Mouse (Mus musculus) layer of hippocampus, adult 9-11 months (tissue): Measurements from ENCODE around the gene Bcl2l12.

ENCODE experiments used
- DNase-seq: peaks from one replicate; pipeline ENCODE4 v3.0.0; 2022

Gene Bcl2l12

DNA sequence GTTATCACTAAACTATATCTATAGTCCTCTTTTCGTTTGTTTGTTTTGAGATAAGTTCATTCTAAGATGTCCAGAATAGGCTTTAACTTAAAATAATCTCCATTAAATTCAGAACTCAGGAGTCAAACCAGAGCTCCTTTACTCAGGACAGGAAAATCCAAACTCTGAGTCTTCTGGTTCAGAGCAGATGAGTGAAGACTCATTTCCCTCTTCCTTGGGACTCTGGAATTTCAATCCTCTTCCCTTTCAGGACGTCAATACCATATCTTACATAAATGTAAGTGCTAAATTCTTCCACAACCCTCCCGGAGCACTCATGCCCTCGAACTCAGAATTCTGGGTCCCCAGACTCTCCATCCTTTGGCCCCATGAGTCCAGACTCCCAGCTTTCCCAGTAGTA is 18.2 kb upstream of the Bcl2l12 start:
- no peak for DNase-seq

DNA sequence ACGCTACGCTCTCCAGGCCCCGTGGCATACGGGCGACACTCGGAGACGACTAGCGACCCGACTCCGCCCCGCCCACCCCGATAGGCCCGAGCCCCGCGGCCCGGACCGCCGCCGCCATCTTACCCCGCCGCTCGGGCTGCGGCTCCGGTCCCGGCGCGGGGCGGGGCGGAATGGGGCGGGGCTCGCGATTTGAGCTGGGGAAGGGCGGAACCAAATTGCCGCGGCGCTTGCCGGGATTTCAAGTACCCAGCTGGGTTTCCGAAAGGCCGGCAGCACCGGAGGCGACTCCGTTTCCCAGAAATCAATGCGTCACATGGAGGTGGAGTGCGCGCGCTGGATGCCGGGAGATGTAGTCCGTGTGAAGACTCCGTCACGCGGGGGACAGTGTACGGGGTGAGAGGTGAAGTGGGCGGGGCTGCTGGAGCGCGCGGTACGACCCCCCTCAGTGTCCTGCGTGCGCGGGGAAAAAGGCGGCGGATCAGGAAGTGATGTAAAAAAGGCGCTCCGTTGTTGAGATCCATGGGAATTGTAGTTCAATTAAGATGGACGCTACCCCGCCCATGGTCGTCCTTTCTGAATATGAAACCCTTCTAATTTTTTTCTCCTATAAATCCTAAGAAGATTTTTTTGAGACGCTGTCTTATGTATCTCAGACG is 17.6 kb upstream of the Bcl2l12 start, which contains the start of gene Scaf1:
TSS of gene Scaf1 (minus strand) at position 407 of the 656 bp plus-strand sequence.
- DNase-seq, result peak; percentile 100

DNA sequence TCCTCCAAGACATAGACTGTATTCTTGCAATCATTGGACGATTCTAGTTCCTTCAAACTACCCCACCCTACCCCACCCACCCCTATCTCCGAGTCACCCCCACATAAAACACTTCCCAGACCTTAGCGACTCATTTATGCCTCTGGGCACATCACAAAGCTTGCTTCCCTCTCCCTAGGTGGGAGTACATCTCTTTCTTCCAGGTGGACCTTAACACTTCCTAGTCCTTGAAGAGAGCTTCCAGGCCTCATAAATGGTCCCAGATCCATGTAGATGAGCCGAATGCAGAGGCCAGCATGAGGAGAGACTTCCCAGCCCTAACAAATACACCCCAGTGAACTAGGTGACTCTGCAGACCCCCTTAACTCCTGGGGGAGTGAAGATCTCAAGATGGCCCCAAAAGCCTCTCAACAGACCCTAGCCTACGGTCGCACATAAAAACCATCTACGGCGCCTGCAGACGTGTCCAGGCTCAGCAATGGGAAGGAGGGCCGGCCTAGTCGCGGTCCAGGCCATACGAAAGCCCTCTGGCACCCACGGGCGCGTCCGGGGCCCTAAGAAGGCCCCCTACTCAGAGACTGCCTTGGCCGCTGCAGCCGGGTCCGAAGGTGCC is 16.9 kb upstream of the Bcl2l12 start:
- no peak for DNase-seq

DNA sequence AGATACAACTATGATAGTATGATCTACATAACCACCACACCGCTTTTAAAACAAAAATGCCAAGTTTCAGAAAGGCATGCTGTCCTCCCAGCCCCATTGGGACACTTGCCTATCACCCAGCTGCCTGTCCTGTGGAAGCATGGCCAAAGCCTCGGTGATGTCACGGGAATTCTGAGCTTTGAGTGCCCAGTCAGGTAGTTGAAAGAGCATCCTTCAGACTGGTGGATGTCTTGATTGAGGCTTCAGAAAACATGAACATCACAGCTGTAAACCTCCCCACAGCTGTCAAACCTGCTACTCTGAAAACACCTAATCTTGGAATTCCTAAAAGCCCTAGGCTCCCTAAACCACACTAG is 15.6 kb upstream of the Bcl2l12 start:
- DNase-seq, result no peak

DNA sequence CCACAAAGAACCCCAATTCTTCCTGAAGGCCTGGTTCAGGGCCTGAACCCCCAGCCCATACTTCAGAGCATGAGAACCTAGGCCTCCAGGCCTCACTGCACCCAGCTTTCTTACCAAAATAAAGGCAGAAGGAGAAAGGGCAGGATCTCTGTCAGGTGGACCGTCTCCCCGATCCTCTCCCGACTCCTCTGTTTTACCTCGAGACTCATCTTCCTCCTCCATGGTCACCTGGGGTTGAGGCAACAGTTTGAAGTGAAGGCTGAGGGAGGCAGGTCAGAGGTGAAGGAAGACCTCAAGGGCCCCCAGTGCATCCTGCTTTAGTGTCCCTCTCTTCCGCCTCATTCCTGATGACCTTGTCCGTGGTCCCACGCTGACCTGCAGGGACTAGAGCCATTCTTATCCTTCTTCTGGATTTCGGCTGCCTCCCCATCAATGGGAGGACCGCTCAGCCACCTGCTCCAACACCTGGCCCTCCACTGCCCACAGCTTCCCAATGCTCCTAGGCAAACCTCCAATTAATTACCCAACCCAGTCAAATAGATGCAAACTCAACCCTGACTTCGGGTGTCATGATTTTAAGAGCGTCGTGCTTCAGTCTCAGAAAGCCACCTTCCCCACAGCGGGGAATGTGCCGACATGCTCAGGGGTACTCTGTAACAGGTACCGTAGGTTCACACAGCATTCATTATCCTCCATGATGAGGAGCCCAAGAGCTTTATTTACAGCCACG is 15.0 kb upstream of the Bcl2l12 start:
- no peak for DNase-seq

DNA sequence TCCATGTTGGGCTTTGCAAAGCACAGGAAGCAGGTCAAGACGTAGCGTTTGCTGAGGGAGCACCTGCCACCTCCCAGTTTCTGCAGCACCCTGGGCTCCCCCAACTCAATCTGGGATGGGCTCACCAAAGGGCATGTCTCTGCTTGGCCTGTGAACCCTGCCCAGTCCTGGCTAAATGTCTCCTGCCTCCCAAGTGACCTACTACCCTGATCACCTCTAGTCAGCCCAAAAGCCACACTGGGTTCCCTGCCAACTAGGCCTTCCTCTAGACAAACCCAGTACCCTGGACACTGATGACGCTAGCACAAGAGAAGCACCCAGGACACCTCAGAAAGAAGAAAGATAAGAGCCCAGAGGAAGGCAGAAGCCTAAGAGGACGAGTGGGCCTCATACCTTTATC is 14.3 kb upstream of the Bcl2l12 start:
- no peak for DNase-seq

DNA sequence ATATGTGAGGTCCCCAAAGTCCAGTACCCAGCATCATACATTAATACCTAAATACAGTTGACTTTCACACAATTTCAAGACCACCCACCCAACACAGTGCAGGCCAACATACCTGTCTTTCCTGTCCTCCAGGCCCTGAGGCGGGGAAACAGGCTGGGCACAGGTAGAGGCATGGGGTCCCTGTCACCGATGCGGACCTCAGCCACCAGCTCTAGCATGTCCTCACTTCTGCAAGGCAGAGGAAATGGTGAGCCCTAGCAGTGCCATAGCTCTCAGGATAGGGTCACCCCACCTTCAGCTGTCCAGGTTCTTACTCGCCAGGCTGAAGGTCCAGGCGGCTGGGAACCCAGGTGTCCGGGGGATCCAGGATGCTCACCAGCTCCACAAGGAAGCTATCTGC is 13.5 kb upstream of the Bcl2l12 start:
- no peak for DNase-seq

DNA sequence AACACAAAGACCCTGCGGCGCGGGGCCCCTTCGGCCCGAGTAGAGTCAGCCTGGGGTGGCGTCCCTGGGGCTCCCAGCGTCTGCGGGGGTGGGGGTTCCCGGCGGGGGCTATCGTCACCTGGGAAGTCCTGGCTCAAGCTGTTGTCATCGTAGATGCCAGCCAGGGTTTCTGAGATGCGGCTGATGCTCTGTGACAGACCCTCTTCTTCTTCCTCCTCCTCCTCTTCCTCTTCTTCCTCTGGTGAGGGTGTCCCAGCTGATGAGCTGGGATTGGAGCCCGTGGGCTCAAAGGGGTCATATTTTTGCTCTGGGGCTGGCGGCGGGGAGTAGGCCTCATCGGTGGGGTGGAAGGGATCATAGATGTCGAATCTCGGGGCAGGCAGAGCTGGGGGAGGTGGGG is 9.9 kb upstream of the Bcl2l12 start:
- no peak for DNase-seq

DNA sequence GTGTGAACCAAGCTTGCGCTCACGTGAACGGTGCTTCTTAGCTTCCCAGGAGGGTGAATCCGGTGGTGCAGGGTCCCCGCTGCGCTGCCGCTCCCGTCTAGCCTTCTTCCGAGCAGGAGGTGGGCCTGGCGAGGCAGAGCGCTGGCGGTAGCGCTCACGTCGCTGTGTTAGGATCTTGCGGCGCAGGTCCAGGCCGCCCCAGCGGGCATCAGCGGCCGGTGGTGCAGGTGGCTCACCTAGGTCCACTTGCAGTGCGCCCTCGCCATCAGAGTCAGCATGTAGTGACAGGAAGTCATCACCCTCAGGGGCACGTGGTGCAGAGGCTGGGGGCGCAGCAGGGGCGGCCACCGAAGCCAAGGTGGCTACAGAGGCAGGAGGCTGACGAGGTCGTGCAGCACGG is 9.3 kb upstream of the Bcl2l12 start:
- no peak for DNase-seq

DNA sequence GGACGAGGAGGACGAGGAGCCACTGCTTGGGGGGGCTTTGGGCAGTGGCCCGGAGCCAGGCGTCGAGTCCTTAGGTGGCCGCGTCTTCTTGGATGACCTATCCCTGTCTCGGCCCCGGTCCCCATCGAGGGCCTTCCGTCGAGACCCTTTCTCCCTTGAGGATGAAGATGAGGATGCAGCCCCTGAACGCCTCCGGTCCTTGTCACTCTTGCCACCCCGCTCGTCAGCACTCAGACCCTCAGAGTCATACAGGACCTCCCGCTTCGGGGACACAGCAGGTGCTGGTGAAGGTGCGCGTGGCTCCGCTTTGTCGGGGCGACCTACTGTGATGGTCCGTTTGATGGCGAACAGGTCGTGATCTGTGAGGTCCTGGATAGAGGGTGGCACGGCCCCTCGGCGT is 8.6 kb upstream of the Bcl2l12 start:
- no peak for DNase-seq

DNA sequence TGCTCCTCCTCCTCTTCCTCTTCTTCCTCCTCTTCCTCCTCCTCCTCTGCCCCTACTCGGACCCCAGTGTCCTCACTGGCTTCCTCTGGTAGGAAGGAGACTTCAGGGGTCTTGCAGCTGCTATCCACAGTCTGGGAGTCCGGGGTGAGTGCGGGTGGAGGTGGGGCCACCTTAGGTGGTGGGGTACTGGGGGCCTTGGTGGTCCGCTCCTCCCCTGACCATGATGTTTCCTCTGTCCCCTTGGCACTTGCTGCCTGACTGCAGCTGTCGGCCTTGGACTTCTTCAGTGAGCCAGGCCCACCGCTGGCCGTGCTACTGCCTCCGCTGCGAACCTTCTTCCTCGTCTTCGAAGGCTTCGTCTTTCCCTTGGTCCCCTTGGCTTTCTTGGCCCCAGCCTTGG is 8.0 kb upstream of the Bcl2l12 start:
- DNase-seq, result no peak

DNA sequence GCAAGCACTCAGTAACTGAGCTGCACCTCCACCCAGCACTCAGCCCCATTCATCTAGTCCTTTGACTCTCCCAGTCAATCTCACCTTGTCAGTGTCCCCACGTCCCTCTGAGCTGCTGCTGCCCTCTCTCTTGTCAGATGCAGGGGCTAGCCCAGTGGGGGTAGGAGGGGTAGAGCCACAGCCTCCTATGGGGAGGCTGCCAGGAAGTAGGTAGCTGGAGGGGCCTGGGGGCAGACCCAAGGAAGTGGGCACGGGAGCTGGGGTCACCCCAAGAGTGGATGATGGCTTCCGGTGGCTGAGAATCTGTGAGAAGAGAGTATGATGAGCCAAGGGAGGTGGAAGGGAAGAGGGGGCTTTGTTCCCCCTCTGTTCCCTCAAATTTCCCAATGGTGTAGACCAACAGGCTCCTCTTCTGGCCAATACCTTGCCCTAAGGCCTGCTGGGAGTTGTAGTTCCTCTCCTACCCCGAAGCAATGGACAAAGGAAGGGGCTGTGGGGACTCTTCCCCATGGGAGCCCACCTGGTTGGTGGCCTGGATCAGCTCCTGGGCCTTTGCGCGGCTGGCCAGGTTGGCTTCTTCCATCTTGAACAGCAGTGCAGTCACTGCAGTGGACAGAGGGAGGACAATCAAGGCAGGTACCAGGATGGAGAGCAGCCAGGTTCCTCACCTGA is 6.9 kb upstream of the Bcl2l12 start:
- no peak for DNase-seq

DNA sequence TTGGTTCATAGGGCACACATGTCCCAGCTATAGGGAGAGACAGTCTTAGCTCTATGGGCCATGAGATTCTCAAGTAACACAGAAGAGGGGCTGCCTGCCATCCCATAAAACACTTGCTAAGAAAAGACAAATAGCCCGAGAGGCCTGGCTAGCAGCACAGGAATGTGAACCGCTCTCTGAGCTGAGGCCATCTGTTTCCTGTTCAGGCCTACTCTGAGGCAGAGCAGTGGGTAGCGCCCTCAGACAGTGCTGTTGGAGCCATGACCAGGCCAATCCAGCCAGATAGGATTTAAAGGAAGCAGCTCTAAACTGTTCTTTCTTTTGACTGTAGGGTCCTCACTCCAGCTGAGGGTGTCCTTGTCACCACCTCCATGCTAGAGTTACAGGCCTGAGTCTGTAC is 6.0 kb upstream of the Bcl2l12 start:
- DNase-seq, result no peak

DNA sequence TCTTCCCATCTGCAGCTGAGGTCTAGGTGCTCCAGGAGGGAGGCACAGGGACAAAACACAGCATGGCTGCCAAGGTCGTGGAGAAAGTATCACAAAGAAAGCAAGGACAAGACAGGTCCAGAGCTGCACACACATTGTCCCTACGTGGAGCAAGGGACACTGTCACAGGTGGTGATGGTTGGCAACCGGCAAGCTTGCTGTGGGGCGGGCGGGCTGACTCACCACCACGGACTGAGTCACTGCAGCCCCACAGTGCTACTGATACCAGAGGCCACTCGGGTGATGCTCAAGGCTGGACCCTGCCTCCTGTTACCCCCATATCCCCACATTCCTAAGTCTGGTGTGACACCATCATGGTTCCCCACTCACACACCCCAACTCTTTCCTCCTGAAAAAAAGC is 3.9 kb upstream of the Bcl2l12 start:
- DNase-seq, result no peak

DNA sequence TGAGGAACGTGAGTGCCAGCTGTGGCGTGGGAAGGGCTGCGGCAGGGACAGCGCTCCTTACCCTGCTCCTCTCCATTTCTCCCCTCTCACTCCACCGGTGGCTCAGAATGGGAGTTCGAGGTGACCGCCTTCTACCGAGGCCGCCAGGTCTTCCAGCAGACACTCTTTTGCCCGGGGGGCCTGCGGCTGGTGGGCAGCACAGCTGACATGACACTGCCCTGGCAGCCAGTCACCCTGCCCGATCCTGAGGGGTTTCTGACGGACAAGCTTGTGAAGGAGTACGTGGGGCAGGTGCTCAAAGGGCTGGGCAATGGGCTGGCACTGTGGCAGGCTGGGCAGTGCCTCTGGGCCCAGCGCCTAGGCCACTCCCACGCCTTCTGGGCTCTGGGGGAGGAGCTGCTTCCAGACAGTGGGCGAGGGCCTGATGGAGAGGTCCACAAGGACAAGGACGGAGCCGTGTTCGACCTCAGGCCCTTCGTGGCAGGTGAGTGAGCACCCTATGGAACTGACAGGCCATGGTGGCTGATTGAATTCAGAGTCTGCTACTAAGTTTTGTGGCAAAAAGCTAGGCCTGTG is 2.1 kb upstream of the Bcl2l12 start:
- no peak for DNase-seq

DNA sequence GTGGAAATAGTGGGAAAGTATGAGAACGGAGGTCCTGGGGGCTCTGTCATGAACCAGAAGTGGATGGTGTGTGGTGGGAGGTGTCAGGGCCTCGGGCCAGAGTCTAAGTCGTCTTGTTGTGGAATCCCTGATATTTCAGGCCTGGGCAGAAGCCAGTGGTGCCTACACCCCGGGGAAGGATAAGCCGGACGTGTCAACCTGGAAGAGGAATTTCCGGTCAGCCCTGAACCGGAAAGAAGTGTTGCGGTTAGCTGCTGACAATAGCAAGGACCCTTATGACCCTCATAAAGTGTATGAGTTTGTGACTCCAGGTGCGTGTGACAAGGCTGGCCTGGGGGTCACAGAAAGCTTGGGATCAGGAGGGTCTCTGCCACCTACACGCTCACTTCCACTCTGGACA is 1.2 kb upstream of the Bcl2l12 start:
- DNase-seq, result no peak

DNA sequence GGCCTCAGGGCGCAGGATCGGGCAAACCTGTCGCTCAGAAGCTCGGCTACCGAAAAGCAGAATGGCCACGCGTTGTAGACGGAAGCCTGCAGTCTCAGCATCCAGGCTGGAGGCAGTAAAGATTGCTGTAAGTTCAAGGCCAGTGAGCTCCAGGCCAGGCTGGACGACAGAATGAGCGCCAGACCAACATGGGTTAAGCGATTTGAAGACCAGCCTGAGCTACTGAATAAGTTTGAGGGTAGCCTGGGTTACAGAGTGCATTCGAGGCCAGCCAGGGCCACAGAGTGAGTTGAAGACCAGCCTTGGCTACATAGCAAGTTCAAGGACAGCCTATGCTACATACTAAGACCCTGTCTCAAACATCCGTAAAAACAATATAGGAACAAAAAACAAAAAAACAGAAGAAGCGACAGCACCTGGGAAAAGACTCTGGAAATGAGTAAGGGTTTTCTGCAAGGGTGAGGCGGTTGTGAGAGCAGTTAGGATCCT is 528 bp downstream of the Bcl2l12 start:
- no peak for DNase-seq

DNA sequence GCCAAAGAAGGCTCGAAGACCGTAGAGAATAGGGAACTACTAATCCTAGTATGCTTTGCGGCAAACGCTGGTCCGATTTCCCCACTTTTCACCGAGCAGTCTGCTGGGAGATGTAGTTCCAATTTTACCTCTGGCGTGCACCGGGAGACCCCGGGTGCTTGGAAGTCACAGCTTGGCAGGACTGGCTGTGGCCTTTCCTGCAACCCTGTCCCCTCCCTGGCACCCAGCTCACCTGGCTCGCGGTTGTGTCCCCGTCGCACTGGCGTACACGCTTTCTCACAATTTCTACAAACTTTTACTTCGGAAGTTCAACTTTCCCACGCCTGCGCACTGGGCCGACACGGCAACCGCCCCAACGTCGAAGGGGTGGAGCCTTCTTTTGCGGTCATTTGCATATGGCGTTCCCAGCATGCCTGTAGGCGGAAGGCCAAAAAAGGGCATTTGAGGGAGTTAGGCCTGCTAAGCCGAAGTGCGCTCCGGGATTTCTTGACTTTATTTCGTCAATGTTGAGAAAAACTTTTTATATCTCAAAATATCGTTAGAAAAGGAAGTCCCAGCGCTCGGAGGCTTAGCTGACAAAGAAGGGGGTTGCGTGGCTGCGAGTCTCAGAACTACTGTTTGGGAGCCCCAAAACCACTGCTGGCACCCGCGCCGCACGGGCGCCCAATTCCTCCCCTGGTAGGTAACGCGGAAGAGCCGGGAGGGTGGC is 1.1 kb downstream of the Bcl2l12 start, which contains the start of gene Irf3:
TSS of gene Irf3 (plus strand) at position 418 of the 709 bp plus-strand sequence.
- peak; percentile 96 for DNase-seq

DNA sequence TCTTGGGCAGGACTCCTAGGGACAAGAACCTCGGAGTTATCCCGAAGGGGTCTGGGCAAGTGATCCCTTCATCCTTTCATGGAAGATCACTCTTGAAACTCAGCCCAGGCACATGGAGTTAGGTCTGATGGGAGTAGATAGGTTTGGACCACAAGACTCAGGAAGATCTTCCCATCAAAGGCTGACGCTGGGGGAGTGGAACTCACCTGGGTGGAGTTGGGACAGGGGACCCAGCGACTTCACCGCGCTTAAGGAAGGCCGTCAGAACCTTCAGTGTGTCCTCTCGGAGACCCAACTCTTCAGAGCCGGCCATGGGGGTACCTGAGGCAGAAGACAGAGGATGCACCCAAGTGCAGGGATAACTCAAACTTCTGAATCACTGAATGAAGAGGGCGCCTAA is 1.8 kb downstream of the Bcl2l12 start:
- no peak for DNase-seq

DNA sequence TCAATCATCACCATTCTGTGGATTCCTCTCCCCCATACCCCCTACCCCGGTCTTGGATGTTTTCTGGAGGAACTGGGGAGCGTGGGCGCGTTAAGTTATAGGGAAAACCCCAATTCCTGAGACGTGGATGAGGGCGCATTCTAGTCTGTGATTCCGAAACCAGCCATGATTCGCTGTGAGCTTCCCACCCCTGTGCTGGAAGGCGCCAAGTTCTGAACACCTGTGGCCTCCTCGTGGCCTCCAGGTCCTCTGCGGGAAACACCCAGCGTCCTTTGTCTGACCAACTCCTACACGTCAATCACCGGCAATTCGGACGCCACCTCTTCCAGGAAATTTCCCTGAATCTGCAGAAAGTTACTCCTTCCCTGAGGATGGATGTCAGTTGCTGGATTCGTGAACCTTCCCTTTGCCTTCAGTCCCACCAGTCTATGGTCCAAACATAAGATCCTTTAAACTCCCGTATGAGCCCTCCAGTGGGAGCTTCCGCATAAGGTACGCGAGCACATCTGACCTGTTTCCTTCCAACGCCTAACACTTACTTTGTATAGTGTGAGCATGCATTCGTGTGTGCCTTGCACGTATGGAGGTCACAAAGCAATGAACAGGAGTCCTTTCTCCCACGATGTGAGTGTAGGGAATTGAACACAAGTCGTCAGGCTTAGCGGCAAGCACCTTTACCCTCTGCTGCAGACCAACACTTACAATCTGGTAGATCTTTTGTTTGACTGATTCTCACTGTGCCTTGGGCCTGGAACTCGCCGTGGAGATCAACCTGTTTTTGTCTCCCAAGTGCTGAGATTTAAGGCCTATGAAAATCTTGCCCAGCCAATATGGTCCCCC is 11.4 kb downstream of the Bcl2l12 start:
- no peak for DNase-seq

DNA sequence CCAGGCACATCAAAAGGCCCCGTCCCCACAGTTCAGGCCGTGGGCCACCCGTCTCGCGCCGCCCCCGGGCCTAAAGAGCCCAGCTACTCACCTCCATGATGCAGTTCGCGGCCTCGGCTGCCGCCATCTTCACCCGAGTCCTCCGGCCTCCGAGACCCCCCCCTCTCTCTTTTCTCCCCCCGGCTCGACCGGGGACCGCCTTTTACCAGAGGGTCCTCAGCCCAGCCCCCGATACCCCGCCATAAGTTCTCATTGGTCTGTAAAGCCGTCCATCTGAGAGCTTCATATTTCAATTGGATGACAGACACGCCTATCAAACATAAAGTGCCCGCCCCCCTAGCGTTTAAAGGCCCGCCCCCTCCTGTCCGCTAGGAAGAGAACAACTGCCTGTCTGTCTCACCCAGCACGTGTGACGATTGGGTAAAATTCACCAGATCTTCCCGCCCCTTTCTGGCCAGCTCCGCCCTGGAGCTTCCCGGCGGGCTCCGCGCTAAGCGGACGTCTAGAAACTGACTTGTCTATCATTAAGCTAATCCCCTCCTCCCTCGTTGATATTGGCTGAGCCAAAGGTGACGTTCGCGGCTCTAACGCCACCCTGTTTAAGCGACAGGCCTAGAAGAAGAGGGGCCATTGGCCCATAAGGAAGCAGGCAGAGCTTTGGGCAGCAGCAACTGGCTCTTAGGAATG is 12.2 kb downstream of the Bcl2l12 start, which contains the start of gene Prmt1:
TSS of gene Prmt1 (minus strand) at position 377 of the 687 bp plus-strand sequence.
- peak; percentile 100 for DNase-seq
